Mouse (Mus musculus): ENCODE data around the gene Tcstv3.
"Not testable (repeated sequence)": the region's sequence is repeated elsewhere in the genome, so short reads cannot be mapped to it uniquely, and the experiment has no call there.

Tcstv3 gene

GRCm38 (mm10) chr13:120316578-120316977, at the start of gene Tcstv3:
Gene Tcstv3 (plus strand): TSS chr13:120316878.
- DNase-seq (ENCODE audit: low spot score), result not testable (repeated sequence)

GRCm38 (mm10) chr13:120277837-120278236, 38.8 kb upstream of the Tcstv3 start:
- DNase-seq (ENCODE audit: low spot score), result not testable (repeated sequence)

DNA sequence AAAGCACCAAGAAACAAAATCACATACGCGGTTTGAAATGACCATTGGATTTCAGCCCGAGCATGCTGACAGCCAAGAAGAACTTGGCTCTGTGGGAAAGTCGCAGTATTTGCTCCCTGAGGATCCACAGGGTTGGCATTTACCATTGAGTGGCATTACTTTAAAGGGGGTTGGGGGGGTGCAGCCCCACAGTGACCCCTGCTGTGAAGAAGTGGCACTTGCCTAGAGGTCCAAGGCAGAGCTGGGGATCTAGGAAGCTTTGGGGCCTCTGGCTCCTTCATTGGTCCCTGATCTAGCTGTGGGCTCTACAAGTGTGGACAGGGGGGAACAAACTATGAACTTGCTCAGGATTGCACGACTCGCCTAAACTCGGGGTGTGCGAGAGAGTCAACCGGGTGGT, 37.9 kb upstream of the Tcstv3 start:
- DNase-seq (ENCODE audit: low spot score), result no peak

DNA sequence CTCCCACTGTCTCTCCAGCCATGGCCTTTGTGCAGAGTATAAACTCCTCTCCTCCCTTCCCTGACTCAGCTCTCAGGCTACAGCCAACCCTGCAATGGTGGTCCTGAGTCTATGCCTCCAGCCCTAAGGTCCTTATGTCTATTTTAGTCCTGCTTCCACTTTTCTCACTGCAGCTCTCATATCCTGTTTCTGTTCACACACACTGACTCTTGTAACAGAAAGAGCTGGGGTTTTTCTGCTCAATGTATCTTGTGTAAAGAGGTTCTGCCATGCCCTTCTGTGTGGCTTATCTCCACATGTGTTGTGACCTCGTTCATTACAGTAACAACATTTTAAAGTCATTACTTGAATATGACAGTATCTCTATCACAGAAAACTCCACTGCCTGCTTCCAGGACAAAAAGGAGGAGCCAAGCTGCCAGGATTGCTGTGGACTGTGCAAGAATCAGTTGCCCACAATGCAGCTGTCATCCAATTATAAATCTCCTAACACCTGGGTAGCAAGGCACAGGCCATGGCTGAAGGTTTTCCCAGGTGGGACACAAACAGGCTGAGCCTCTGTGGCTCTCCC, 17.3 kb upstream of the Tcstv3 start:
- DNase-seq (ENCODE audit: low spot score), result no peak

- DNase-seq (ENCODE audit: low spot score), result no peak
Measured at GRCm38 (mm10) chr13:120299991-120300442, 16.7 kb upstream of the Tcstv3 start, which contains the start of gene BC147527. Gene BC147527 (plus strand): TSS chr13:120300392.

DNA sequence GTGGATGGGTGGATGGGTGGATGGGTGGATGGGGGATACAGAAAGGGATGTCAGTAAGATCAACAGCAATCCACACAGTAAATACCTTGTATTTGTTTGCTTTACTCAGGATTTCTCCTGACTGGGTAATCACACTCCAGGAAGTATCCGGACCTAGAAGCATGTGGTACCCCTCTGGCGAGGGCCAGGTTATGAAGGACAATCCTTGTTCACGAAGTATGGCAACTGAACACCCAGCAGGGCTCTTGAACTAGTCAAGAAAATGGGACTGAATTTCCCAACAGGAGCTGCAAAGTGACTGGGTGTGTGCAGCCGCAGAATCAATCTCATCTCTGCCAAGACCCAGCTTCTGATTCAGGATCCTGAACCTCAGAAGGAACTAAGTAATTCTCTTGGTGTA, 15.8 kb upstream of the Tcstv3 start:
- DNase-seq (ENCODE audit: low spot score), result no peak

DNA sequence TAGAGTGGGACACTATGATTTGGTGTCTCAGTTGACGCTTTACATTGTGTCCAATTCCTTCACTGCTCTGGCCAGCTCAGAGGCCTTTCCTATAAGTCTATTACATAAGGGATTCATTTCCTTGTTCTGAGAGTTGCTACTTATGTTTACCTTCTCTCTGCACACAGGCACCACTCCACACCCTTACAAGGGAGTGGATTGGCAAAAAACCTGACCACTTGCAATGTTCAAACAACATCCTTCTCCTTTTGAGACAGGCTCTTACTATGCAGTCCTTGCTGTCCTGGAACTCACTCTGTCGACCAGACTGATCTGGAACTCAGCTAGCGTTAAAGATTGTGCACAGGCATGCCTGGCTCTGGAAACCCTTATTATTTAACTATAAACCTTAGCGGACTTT, 5.9 kb upstream of the Tcstv3 start:
- no peak for DNase-seq (ENCODE audit: low spot score)

DNA sequence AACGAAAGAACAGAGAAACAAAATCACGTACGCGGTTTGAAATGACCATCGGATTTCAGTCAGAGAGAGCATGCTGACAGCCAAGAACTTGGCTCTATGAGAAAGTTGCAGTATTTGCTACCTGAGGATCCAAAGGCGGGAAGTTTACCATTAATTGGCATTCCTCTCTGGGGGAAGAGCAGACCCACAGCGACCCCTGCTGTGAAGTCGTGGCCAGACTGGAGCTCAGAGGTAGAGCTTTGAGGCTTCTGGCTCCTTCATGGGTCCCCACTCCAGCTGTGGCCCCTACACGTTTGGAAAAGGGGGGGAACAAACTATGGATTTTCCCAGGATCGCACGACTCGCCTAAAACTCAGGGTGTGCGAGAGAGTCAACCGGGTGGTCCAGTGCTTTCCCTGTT, 3.1 kb upstream of the Tcstv3 start:
- DNase-seq (ENCODE audit: low spot score), result peak; percentile 49

DNA sequence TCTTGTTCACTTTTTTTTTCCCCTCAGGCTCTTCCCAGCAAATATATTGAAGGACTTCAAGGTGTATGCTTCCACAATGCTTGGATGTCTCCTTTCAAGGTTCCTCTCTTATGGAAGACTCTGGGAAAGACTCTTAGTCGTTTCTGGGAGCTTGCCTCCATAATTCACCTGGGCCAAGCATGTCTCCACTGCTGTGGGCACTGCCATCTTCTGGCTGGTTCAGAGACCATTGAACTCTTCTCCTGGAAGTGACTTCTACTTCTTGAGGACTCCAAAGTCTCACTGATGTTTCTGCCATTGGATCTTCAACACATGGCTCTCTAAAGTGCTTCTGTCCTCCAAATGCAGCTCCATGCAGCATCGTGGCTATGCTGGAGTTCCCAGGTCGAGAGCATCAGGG, 3.5 kb downstream of the Tcstv3 start:
- no peak for DNase-seq (ENCODE audit: low spot score)

DNA sequence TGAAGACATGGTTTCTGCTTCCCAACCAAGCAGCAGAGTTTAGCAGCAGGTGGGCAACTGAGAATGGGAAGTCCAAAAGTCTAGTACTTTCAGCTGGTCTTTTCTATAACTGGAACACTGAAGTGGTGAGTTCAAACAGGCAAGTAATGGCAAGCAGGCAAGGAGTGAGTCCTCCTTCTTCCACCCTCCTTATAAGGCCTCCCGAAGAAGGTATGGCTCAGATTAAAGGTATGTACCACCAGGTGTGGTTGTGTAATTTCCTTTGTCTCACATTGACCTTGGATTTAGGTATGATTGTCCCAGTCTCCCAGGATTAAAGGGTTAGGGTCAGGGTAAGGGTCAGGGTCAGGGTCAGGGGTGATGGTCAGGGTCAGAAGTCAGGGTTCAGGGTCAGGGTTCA, 4.0 kb downstream of the Tcstv3 start:
- DNase-seq (ENCODE audit: low spot score), result no peak
